Mouse (Mus musculus) ES-CJ7 (cell line): ENCODE data around the gene Nipal1.

Experiments
- DNase-seq: peaks from one replicate; pipeline ENCODE4 v3.0.0; 2011; ENCODE audit warnings: low read depth, low spot score

Nipal1 gene

GRCm38 (mm10) chr5:72647418-72647907 lies at the start of gene Nipal1:
Gene Nipal1 (plus strand): TSS chr5:72647795.
- peak; percentile 69 for DNase-seq

GRCm38 (mm10) chr5:72601006-72601405 lies 46.6 kb upstream of the Nipal1 start:
- DNase-seq, result peak; percentile 89

- no peak for DNase-seq
Measured at GRCm38 (mm10) chr5:72603138-72603537, 44.5 kb upstream of the Nipal1 start.

DNA sequence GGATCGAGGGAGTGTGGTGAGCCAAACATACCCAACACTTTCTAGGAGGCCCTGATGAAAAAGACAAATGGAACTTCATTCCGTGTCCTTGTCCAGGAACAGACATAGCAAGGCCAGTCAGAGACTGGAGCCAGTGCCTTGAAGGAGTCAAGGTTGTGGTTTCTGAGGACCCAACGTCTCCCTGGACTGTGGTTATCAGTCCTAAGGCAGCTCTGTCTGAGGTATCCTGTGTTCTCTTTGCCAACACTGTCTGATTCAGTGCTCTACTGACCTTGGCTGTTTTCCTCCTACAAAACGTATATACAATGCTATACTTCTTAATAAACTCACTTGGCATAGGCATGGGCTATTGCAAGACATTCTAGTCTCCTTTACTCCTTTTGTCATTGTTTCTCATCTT lies 30.2 kb upstream of the Nipal1 start:
- DNase-seq, result no peak

- no peak for DNase-seq
Measured at GRCm38 (mm10) chr5:72621022-72621421, 26.6 kb upstream of the Nipal1 start.

DNA sequence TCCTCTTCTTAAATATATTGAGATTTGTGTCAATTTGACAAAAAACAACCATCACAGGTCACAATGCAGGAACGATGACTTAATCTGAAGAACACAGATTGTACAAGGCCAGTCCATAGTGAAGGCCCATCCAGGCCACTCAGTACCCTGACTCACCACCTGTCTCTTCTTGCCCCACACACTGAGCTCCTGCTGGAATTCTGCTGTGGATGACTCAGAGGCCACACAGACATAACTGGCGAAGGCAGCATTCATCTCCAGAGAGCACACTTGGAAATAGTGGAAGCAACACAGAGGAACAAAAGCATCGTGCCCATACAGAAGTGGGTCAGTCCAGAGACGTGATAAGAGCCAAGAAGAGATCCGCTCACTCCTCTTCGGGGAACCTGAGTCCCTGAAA lies 17.6 kb upstream of the Nipal1 start:
- DNase-seq, result no peak

GRCm38 (mm10) chr5:72634791-72635271 lies 12.8 kb upstream of the Nipal1 start:
- DNase-seq, result no peak

DNA sequence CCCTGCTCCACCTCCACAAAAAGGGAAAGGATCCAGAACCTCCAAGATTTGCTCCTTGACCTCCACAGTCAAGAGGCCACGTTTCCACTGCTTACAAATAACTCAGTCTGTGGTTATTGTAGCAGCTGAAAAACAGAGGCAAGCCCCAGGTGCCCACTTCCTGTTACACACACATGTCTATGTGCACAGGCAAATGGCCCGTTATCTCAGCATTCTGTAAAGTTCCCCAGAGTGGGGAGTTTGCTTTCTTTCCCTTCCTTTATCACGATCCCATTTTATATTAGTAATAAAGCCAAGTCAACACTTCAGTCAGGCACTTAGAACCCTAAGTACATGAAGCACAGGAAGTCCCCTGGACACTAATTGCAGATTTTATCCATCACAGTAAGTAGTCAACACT lies 11.5 kb upstream of the Nipal1 start:
- DNase-seq, result no peak

DNA sequence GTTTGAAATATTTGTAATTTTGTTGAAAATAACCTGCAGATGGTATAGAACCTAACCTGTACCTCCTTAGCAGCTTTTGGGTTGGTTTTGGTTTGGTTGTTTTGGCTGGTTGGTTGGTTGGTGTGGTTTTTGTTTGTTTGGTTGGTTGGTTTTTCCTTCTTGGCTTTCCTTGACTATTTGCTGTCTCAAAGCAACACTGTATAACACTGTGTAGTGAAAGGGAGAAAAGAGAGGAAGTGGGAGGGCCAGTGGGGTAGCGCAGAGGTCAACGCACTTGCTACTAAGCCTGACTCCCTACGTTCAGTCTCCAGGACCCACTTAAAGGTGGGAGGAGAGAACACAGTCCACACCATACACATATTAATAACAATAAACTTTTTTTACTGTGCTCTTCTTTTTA lies 11.0 kb upstream of the Nipal1 start:
- no peak for DNase-seq

DNA sequence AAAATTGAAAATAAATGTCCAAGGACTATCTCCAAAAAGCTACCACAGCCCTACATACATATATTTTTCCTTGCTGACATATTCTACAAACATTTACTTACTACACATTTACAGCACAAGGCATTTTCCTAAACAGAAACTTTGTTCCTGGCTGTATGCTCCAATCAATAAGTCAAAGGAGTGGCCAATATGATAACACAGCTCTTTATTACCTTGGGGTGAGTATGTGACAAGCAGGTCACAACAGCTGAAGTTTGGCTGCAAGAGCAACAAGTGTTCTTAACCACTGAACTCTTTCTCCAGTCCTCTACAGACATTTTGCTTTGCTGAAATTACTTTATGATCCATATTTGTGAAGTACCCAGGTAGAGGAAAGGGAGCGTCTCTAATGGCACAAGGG lies 7.5 kb upstream of the Nipal1 start:
- no peak for DNase-seq

DNA sequence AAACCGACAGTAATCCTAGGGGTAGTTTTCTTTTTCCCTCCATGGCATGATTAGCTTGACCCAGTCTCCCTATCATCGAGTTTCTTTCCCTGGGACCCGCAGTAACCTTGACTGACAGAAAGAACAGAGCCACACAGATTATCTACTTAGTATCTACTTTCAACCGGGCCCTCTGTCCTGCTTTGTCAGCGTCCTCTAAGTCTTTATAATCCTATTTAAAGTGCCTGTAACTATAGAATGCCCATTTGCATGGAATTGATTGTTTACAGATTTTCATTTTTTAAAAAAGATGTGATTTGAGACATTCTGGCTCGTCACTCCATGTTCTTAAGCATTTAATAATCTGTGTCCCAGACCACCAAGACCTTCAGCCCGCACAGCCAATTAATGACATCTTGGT lies 3.9 kb upstream of the Nipal1 start:
- no peak for DNase-seq

DNA sequence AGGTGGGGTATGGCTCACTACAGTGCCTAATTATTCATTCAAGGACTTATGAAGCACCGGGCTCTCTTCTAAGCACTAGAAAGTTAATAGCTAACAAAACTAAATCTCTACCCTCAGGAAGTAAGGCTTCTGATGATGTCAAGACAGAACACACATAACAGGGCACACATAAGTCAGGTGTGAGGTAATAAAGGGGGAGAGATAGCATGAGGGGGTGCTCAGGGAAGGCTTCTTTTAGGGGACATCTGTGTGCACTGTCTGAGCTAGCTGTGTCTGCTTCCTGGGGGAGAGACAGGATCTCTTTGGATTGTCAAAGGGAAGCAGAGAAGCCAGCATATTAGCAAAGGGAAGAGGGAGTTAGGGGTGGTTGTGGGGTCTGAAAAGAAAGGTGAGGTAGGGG lies 3.4 kb upstream of the Nipal1 start, which contains the start of gene Cnga1:
TSS of gene Cnga1 (minus strand) at position 101 of the 400 bp plus-strand sequence.
- no peak for DNase-seq

- DNase-seq, result peak; percentile 53
Measured at GRCm38 (mm10) chr5:72646131-72646530, 1.5 kb upstream of the Nipal1 start.

GRCm38 (mm10) chr5:72646996-72647395 lies 599 bp upstream of the Nipal1 start:
- DNase-seq, result no peak

DNA sequence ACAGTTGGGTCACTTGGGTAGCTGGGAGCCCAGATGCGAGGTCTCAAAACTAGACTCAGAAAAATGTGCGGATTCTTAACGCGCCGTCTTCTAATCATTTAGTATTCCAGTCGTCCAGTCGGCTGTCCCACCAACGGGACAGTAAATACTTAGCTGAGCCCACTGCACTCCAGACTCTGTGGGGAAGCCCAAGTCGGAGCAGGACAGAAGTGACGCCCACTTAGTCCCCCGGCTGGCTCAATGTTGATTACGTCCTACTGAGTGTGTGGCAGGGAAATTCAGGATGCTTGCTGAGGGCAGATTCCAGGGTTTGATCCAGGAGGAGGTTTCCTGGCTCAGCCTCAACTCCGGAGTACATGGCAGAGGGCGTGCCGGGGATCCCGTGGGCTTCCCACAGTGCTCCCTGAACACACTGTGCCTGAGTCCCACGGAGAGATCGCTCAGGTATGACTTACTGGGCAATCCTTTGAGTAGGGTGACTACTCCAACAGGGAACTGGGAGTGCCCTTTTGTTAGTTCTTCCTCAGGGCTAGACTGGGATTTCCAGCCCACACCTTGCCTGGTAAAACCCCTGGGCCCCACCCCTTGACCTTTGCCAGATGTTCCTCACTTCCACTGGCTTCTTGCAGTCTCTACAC lies 482 bp downstream of the Nipal1 start:
- DNase-seq, result peak; percentile 74

- no peak for DNase-seq
Measured at GRCm38 (mm10) chr5:72648987-72649735, 1.6 kb downstream of the Nipal1 start.

DNA sequence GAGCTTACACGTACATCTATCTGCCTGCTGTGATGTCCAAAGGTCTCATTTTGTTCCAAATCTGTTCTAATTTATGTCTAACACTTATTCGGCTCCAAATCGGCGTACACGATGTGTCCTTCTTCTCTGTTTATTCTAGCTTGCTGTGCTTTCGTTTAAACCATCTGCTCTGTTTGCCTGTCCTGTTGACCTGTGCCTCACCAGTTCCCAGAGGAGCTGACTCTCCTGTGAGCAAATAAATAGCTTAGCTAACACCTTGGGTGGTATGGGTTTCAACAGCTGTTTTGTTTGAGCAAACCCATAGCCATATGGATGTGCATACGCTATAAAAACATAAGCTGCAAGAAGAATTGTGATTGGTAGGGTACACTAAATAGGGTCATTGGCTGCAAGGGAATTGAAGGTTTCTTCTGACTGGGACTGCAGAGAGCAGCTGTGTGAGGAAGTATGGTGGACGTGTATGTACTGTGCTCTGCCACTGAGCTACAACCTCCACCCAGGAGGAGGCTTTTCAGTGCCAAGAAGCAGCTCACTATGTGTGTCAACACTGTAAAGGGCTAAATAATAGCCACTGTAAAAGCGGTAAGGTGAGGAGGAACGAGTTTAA lies 5.6 kb downstream of the Nipal1 start:
- no peak for DNase-seq

- no peak for DNase-seq
Measured at GRCm38 (mm10) chr5:72656270-72656791, 8.7 kb downstream of the Nipal1 start.

DNA sequence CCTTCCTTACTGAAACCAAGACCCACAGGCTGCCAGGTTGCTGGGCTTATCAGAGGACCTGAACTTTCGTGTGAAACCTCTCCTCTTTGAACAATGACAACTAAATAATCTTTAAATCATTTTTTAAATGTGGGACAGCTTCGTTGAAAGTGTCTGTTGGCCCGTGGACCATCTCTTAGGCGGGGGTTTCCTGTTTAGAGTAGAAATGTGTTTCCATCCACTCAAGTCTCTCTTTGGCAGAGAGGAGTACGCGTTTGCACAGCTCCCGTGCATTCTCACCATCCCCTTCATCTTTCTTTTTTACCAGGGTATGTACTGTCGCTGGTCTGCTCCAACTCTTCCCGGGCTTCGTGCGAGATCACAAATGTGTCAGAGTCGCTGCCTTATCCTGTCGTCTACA lies 10.8 kb downstream of the Nipal1 start:
- no peak for DNase-seq

DNA sequence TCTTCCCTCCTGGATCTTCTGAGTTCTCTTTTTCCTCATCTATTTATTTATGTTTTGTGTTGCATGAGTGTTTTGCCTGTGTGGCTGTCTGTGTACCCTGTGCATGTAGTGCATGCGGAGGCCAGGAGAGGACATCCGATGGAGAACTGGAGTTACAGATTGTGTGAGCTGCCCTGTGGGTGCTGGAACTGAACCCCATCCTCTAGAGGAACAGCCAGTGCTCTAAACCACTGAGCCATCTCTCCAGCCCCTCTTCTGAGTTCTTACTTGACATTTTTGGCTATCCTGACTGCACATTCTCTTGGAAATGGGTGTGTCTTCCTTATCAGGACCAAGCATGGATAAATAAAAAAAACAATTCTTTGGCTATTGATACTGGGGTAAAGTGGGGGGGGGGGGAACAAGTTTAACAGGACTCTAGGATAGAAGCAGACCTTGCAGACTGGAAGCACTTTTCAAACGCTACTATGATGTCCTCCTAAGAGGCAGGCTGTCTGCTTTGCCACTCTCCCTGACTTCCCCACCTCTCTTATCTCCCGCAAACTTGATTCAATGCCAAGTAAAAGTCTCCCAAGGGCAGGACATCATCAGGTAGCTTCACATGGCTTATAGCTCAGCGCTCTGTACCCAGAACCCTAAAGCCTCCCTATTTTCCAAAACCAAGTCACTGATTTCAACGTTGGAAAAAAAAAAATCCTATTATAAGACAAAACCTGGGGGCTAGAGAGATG lies 13.6 kb downstream of the Nipal1 start:
- DNase-seq, result no peak

- DNase-seq, result no peak
Measured at GRCm38 (mm10) chr5:72664126-72664525, 16.5 kb downstream of the Nipal1 start.

- no peak for DNase-seq
Measured at GRCm38 (mm10) chr5:72664854-72665253, 17.3 kb downstream of the Nipal1 start.
